Mouse (Mus musculus) spleen, postnatal 14 days (tissue): ENCODE measurements around the gene Thap4.
"Not testable (repeated sequence)": the region's sequence is repeated elsewhere in the genome, so short reads cannot be mapped to it uniquely, and the experiment has no call there.

ENCODE experiments used
- DNase-seq, 2 experiments: peaks; one replicate each; pipeline ENCODE4 v3.0.0; 2021 to 2022; ENCODE audit warnings: low spot score in 2 of 2

The Thap4 gene

DNA sequence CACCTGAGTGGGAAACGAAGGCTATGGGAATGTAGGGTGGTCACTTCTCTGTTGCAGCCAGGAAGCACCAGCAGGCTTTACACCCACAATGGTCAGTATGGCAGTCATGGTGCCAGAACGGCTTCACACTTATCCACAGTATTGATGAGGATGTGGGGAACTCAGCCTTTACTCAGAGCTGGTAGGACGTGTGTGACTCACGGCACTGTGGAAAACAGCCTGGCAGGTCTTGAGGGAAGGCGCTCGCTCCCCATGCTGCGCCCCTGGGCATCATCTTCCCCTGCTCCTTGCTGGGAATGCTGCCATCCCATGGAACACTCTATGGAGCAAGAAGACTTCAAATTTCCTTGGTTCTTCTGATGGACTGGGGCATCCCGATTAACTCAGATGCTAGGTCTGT lies 63.6 kb downstream of the Thap4 start:
- no peak for DNase-seq

DNA sequence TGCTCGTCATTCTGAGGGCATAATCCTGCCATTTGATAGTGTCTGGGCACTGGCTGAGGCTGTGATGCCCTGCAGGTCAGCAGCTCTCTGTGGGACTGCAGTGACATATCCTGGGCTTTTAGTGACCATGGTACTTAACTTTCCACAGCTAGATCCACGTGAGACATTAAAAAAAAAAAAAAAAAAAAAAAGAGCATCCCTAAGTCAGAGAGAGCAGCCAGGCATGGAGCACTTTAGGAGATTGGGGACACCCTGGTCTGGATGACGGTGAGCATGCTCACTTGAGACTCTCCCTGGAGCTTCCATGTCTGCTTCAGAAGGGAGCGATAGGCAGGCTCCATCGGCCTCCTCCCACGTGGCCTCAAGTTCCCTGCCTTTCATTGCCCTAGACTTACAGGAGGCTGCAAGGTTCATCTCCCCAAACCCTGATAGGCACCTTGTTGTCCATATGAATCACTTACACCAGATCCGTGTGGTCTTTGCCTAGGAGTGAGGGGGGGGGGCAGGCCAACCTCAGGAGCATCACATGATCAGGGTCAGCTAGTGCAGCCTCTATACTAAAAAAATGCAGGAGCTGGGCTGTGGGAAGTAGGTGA lies 64.7 kb downstream of the Thap4 start:
- no peak for DNase-seq

DNA sequence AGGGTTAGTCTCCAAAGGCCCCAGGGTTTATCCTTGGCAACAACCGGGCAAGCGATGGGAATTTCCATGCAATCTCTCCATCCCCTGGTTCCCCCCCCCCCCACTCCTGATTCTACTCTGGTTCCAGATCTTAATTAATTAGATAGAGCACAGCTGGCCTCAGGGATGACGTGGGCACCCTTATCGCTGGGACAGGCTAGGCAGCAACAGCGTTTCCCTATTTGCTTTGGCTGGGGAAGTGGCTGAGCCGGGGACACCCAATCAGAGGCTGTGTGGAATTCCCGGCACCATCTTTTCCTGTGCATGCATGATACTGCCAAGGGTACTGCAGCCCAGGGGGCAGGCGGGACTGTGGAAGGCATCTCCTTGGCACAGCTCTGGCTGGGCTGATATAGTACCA lies 66.5 kb downstream of the Thap4 start:
- DNase-seq: no peak

DNA sequence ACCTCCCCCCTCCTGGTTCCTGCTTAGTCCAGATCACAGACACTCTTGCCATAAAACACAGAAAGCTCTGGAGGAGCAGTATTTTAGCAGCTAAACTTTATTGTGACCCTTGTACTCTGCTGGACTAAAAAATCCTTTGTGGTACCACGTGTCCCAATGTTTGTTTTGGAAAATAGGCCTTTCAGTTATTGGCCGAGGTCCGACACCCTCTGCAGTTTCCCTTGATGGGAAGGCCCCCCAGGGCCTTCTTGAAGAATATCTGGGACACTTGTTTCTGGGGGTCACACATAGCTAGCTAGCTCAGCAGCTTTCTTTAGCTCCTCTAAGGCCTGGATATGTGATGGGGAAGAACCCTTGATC lies 67.7 kb downstream of the Thap4 start:
- DNase-seq: no peak

DNA sequence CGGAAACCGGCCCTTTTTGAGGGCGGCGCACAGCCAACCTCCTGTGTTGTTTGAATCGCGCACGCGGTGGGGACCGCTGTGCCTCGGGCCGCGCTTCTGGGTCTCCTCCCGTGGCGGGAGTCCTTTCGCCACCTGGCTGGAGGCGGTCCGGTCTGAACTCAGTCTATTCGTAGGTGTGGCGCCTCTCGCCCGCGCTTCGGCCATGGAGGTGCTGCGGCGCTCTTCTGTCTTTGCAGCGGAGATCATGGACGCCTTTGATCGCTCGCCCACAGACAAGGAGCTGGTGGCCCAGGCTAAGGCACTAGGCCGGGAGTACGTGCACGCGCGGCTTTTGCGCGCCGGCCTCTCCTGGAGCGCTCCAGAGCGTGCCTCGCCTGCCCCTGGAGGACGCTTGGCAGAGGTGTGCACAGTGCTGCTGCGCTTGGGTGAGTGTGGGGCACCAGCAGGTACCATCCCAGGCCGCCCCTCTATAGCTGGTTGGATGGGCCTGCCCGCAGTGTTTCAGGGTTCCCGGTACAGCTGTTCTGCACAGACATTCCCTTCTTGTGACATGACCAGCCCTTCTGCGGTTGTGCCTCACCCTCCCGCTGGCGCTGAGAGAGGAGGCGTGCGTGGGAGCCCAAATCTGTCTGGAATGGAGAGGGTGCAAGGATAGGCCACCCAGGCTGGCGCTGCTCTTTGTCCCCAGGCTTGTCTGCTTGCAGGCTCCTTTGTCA lies 68.3 kb downstream of the Thap4 start:
- no peak for DNase-seq

DNA sequence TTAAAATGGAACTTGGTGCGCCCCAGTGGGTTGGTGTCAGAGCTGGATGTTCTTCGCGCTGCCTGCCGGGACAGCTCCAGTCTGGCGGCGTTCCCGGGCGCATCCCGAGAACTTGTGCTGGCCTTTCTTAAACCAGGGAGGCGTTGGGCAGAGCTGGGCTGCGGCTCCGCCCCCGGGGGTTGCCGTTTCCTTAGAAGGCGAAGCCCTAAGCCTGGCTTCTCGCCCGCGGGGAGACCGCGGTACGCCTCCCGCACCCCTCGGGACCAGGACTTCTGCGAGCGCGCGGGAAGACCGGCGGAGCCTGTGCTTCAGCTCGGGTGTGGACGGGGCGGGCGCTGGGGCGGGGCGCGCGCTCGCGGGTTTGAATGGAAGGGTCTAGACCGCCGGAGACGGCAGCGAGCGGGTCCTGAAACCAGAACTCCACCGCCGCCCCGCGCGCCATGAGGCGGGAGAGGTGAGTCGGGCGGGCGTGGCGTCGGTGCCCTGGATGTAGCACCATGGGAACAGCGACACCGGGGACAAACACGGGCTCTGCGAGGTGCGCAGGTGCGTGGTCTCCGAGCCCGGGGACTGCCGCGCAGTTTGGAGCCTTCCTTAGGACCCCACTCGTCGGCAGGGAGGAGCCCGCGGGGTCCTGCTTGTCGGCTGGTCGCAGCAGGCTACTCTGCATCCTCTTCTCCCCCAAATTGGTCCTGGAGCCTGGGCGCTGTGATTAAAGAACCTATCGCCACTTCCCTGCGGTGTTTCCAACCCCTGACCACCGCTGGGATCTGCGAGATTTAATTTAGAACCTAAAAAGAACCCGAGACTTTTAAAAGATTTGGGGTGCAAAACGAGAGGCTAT lies 69.0 kb downstream of the Thap4 start, which contains the start of gene Bok:
Gene Bok (plus strand): TSS at position 260 of the 844 bp plus-strand sequence.
- DNase-seq: no peak

DNA sequence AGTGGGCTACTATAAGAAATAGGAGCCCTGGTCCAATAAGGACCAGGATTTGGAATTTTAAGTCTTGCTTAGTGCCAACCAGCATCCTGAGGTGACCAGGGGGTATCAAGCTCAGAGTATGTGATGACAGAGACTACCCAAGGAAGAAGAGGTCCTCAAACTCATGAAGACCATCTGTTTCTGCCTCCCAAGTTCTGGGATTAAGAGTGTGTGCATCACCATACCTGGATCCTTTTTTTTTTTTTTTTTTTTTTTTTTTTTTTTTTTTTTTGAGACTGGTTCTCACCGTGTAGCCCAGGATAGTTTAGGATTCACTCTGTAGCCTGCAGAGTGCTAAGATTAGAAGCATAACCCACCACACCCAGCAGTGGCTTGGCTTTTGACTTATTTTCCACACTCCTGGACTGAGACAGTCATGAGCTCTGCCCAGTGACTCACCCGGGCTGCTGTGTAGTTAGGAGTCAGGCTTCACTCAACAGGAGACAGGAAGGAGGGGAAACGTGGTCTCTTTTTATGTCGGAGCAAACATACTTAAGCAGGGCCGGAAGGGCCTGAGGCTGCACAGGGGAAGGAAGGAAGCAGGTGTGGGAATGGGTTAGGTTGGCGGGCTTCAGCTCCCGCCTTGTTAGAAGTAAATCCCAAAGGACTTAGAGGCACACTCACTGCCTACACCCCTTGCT lies 74.6 kb downstream of the Thap4 start:
- DNase-seq: no peak

DNA sequence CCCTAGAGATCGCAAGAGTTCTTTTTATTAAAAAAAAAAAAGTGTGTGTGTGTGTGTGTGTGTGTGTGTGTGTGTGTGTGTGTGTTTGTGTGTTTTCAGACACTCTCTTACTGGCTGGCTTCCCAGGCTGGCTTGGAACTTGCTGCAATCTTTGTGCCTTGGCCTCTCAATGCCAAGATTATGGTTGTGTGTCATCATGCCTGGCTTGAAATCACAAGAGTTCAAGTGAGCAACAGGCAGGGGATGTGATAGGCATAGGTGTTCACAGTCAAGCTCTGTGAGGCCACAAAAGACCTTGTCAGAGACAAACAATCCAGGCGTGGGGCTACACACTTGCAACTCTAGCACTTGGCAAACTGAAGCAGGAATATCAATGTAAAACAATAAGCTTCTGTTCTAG lies 76.3 kb downstream of the Thap4 start:
- DNase-seq: no peak

DNA sequence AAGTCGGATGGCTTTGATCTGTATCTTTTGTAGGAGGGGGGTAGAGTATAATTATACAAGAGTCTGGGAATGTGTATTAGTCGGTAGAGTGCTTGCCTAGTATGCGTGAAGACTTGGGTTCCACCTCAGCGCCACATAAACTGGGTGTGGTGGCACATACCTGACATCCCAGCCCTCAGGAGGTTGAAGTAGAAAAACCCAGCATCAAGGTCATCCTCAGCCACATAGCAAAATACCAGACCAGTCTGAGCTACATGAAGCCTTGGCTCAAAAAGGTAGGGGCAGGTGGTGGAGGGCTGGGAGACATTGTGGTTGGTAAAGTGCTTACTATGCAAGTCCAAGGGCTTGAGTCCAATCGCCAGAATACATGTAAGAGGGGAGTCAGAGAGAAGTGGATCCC lies 82.0 kb downstream of the Thap4 start:
- DNase-seq: no peak

DNA sequence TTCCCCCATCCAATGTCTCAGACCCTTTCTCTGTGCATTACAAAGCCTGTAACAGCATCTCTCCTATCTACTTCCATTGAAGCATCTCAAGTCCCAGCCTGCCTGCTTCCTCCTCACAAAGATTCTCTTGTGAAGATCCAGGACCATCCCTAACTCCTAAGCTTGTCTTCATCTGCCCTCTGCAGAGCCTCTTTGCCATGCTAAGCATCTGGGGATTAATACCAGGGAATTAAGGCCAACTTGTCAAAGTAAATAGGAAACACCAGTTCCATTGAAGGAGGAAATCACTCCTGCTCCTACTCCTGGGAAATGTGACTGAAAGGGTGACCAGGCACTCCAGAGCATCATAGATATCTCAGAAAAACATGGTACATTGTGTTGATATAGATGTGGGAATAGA lies 84.7 kb downstream of the Thap4 start:
- no peak for DNase-seq

DNA sequence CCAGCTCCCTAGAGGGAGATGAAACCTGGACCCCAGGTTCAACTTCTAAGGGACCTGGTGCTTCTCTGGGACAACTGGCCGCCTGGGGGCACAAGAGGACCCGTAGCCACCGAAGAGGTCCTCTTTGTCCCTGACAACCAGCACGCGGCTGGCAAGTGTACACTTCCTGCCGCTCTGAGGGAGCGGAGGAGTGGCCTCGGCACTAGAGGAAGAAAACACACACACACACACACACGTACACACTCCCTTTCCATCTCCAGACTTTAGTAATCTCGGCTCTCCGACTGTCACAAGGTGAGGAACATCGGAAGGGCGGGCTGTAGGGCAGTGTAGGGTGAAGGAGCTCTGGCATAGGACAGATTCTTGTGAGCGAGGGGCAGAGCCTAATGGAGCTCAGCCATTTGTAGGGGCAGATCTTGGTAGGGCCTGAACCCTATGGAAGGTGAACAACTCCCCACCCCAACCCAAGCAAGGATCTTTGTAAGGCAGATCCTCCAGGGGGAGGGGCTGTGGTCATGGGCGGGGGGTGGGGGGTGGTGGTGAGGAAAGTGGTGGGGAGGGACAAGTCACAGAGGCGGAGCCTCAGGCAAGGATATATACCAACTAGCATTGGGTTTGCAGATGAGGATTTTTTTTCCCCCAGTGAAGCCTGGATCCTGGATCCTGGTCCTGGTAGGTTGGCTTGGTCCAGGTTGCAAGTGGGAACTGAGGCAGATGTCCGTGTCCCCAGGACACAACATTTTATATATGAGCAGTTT lies 85.7 kb downstream of the Thap4 start:
- DNase-seq: peak; percentile 34 to 49

DNA sequence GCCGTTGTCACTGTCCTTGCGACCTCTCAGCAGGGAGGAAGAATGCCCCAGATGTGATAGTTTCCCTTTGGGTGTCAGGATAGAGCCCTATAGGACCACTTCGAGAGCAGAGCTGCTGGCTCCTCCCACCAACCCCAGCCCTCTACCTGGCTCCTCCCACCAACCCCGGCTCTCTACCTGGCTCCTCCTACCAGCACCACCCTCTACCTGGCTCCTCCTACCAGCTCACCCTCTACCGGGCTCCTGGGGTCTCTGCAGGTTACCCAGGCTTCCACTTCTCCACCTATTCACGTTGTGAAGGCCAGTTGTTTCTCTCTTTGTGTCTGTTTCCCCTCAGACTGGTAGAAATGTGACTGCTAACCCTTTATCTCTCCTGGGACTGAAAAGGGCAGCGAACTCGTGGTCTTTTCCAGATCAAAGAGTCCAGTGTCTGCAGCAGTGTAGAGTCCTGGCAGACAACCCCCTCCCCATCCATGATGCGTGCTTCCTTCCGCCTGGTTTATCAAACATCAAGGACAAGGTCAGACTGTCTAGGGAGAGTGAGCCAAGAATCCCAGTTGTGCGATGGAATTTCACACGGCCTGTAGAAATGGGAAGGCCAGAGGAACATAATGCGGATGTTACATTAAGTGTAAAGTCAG lies 86.8 kb downstream of the Thap4 start:
- DNase-seq: peak in 1 of 2 experiments; percentile 31

DNA sequence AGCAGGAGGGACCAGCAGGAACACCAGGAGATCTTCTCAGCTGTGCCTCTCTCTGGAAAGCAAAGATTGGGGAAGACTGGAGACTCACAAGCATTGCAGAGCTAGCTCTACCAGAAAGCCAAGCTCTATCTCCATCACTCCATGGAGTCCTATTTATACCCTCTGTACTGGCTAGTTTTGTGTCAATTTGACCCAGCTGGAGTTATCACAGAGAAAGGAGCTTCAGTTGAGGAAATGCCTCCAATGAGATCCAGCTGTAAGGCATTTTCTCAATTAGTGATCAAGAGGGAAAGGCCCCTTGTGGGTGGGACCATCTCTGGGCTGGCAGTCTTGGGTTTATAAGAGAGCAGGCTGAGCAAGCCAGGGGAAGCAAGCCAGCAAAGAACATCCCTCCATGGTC lies 96.1 kb downstream of the Thap4 start, which contains the start of gene Stk25:
Gene Stk25 (minus strand): TSS at position 101 of the 400 bp plus-strand sequence.
- DNase-seq: not testable (repeated sequence)

DNA sequence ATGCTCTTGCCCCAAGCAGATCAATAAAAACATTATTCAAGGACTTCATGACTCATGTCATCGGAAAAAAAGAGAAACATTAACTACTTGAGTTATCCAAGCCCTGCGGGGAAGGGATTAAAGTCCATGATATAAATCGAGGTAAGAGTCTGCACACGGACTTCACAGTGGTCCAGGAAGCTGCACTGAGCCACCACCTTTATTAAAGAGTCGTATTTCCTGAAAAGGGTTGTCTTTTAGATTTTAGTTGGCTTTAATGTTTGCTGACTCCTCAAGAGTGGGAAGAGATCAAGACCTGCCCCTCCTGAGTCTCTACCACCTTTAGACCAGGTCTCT lies 97.7 kb downstream of the Thap4 start:
- no peak for DNase-seq

DNA sequence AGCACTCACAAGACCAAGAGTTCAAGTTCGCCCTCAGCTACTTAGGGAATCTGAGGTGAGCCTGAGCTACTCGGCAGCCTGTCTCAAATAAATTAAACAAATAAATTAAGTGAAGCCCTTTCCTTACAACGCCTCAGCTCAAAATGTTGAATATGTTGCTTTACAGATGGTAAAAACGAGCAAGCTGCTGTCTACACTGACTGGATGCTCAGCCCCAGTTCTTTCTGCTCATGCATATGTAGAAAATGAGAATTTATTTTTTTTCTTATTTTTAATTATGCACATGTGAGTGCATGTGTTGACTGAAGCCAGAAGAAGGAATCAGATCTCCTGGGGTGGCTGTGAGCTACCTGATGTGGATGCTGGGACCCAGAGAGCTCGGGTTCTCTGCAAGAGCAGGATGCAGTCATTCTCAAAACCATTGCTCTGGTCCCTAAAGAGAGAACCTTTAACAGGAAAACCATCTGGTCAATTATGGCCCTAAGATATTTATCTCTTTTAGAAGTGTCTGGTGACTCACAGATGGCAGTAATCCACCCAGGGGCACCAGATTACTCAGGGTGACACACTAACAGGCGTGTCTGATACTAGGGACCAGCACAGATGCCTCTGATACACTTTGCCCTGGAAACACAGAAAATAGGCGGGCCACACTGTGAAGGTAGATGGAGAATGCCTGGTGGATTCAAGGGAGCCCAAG lies 98.2 kb downstream of the Thap4 start:
- no peak for DNase-seq

DNA sequence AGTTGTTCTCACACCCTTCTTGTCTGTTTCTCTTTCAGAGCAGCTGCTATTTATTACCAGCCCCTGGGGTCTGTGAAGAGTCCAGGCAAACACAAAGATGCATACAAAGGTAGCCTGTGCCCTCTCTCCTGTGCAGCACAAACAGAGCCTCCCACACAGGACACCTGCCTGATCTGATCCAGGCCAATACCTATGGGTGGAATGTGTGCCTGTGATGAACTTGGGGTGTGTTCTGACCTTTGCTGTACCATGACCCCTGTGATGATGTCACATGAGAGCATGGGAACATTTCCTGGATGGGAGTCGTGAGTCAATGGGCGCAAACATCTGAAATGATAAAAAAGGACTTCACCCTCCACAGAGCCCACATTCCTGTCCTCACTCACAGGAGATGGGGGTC lies 99.9 kb downstream of the Thap4 start:
- no peak for DNase-seq

DNA sequence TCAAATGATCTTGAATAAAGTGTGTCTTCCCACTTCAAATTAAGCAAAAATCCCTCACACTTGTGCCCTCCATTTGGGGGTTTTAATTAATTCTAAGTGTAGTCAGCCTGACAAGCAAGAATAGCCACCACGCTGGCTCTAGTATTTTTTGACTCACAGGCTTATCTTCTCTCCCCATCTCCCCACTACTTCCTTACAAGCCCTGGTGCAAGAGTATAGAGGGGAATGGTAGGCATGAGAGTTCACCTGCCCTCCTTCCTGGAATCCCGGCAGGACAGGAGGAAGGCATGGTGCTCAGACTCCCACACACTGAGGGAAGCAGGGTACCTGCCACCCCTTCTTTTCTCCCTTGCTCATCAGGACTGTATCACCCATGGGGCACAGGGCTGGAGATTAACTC lies 100.4 kb downstream of the Thap4 start:
- no peak for DNase-seq
